Comparison of ENCODE assay signal across 8 mouse cellular contexts in the genomic region with DNA sequence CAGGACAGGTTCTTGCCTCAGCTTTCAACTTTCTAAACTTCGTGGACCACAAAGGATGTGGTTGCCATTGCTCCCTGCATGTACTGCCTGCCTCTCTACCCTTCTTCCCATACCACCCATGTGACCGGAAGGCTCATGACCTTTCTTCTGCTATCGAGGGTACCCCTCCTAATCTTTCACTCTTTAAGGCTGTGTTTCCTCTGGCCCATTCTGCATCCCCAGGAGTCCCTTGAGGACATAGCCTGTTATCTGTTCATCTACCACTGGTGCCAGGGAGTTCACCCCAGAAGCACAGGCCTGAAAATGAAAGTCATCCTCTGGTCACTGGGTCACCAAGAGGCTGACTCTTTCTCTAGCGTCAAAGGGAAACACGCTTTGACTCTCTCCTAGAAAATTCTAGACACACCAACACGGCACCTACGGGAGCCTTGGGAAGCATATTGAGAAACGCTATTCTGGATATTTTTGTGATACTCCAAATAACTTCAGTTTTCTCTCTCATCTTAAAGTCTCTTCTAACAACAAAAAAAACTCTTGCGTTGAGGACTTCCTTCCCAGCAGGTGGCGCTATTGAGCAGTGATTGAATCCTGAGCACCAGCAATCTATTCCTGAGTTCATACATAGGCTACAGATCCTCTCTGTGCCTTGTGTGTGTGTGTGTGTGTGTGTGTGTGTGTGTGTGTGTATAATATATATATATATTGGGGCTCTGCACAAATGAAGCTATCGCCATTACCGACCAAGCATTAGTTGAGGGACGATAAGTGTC. TPM values are rescaled to one million over a fixed set of nuclear protein-coding genes. Genes with fewer than 3 reads are reported as not detected.
DNase-seq lines count a peak whose midpoint lies in the region; ATAC-seq and TF ChIP-seq lines count a peak whose summit lies in the region.

No protein-coding gene starts in this region.

- TF ChIP-seq EP300 in stomach, postnatal 0 days (optimal IDR thresholded peaks at IDR 0.05): no peak

- no peak for TF ChIP-seq POLR2A in kidney, adult 2 months (IDR thresholded peaks at IDR 0.05; ENCODE audit: low read depth, low read length)

- no peak overlapping the region for H3K4me2 ChIP-seq in forebrain, embryonic 16.5 days (ENCODE audit: low read length)
- no peak overlapping the region for H3K4me2 ChIP-seq in liver, embryonic 13.5 days
- no peak overlapping the region for H3K4me2 ChIP-seq in stomach, postnatal 0 days (replicated peaks; ENCODE audit: low read depth)

- H3K4me1 ChIP-seq in kidney, adult 2 months (ENCODE audit: control insufficient read depth, insufficient read depth, low read length): no peaks in the 10 kb centered on the region
- peaks cover 15% of the 10 kb centered on the region; the same call in 1 of the 2 replicates for H3K4me1 ChIP-seq in forebrain, embryonic 16.5 days (replicated peaks; ENCODE audit: control insufficient read depth, insufficient read depth, low read length)
- no peaks in the 10 kb centered on the region for H3K4me1 ChIP-seq in liver, embryonic 13.5 days (replicated peaks)
- H3K4me1 ChIP-seq in stomach, postnatal 0 days (replicated peaks; ENCODE audit: control insufficient read depth, insufficient read depth): no peaks in the 10 kb centered on the region

- H3K27me3 ChIP-seq in kidney, adult 2 months (replicated peaks; ENCODE audit: control insufficient read depth, insufficient read depth, low read length): no peaks in the 10 kb centered on the region; the same call in 1 of the 2 replicates
- no peaks in the 10 kb centered on the region for H3K27me3 ChIP-seq in forebrain, embryonic 16.5 days (replicated peaks; ENCODE audit: control insufficient read depth, insufficient read depth, low read length)
- no peaks in the 10 kb centered on the region for H3K27me3 ChIP-seq in liver, embryonic 13.5 days
- H3K27me3 ChIP-seq in stomach, postnatal 0 days (ENCODE audit: control insufficient read depth, insufficient read depth, low read length): no peaks in the 10 kb centered on the region

- DNase-seq in kidney, adult 2 months: peak; percentile 62
- no peak for DNase-seq in kidney, adult 11 months
- DNase-seq in c-Kit-positive CD71-positive TER-119-negative erythroid progenitor cells, embryonic 14.5 days (ENCODE audit: low read depth): peak; percentile 60
- DNase-seq in liver, embryonic 13.5 days: peak; percentile 12
- DNase-seq in naive thymus-derived CD4-positive, alpha-beta T cell, adult 2 months (ENCODE audit: low read depth): peak; percentile 89
- peak; percentile 75 for DNase-seq in stomach, postnatal 0 days (ENCODE audit: low spot score)

- H3K27ac ChIP-seq in kidney, adult 2 months (ENCODE audit: insufficient read depth, low read depth, low read length): no peak overlapping the region
- no peak overlapping the region for H3K27ac ChIP-seq in forebrain, embryonic 16.5 days (ENCODE audit: low read length)
- no peak overlapping the region for H3K27ac ChIP-seq in liver, embryonic 13.5 days
- no peak overlapping the region for H3K27ac ChIP-seq in stomach, postnatal 0 days (replicated peaks)

- peak; percentile 70 for ATAC-seq in forebrain, embryonic 16.5 days
- peak; percentile 83 for ATAC-seq in inflammation-experienced regulatory T-cells, adult 6 months
- ATAC-seq in liver, embryonic 13.5 days (ENCODE audit: low read depth): no peak
- ATAC-seq in stomach, postnatal 0 days (ENCODE audit: low FRiP score, low TSS enrichment): no peak

- H3K36me3 ChIP-seq in kidney, adult 2 months (ENCODE audit: control insufficient read depth, insufficient read depth, low read length): no peaks in the 10 kb centered on the region
- no peaks in the 10 kb centered on the region for H3K36me3 ChIP-seq in forebrain, embryonic 16.5 days (ENCODE audit: control insufficient read depth, insufficient read depth)
- no peaks in the 10 kb centered on the region for H3K36me3 ChIP-seq in liver, embryonic 13.5 days
- no peaks in the 10 kb centered on the region for H3K36me3 ChIP-seq in stomach, postnatal 0 days (ENCODE audit: control insufficient read depth, insufficient read depth, low read length)

- peak; percentile 64 for TF ChIP-seq CTCF in kidney, adult 2 months (conservative IDR thresholded peaks at IDR 0.05; ENCODE audit: insufficient read depth, insufficient read length, low read depth, low read length)
- TF ChIP-seq CTCF in stomach, postnatal 0 days (IDR thresholded peaks at IDR 0.05; ENCODE audit: low read depth): peak; percentile 91

- H3K9ac ChIP-seq in forebrain, embryonic 16.5 days (replicated peaks; ENCODE audit: low read depth, low read length): no peak overlapping the region
- no peak overlapping the region for H3K9ac ChIP-seq in liver, embryonic 13.5 days
- H3K9ac ChIP-seq in stomach, postnatal 0 days (ENCODE audit: low read length): no peak overlapping the region

- H3K4me3 ChIP-seq in kidney, adult 2 months (ENCODE audit: insufficient read depth, low read depth, low read length): no peak overlapping the region
- no peak overlapping the region for H3K4me3 ChIP-seq in forebrain, embryonic 16.5 days (replicated peaks; ENCODE audit: low read length)
- no peak overlapping the region for H3K4me3 ChIP-seq in liver, embryonic 13.5 days (replicated peaks)
- H3K4me3 ChIP-seq in stomach, postnatal 0 days (ENCODE audit: low read depth, low read length): no peak overlapping the region

- no peaks in the 10 kb centered on the region for H3K9me3 ChIP-seq in forebrain, embryonic 16.5 days (ENCODE audit: control insufficient read depth, low read length)
- H3K9me3 ChIP-seq in liver, embryonic 13.5 days (replicated peaks): no peaks in the 10 kb centered on the region
- H3K9me3 ChIP-seq in stomach, postnatal 0 days (ENCODE audit: control insufficient read depth, low read length): no peaks in the 10 kb centered on the region

- 36% methylated on average over 13 of the region's 13 CpGs for WGBS in kidney, adult 2 months
- WGBS in forebrain, embryonic 16.5 days: 41% methylated on average over 13 of the region's 13 CpGs
- WGBS in liver, embryonic 13.5 days (ENCODE audit: insufficient replicate concordance): 32% methylated on average over 13 of the region's 13 CpGs
- WGBS in stomach, postnatal 0 days: 41% methylated on average over 13 of the region's 13 CpGs

RNA-seq across cellular contexts. Expression of gene 2410004P03Rik, which starts 21.4 kb away (rescaled TPM):
- 0.02 TPM in 1 of 2 replicates, not detected in the other for polyA plus RNA-seq in kidney, adult 2 months (2012; rRNA removed)
- polyA plus RNA-seq in forebrain, embryonic 16.5 days (2015; fragmentation: Nextera tagmentation; extraction: Ambion mirVana): 3.0 and 4.3 TPM in 2 replicates
- polyA plus RNA-seq in inflammation-experienced regulatory T-cells, adult 6 months (2017; shearing (Covaris generic)): 1 to 10 TPM in 2 of 3 experiments, under 1 TPM in 1; 0.94 to 1.6 (median 1.5) TPM
- 0.14 and 0.16 TPM in 2 replicates for polyA plus RNA-seq in liver, embryonic 13.5 days (2015; fragmentation: Nextera tagmentation; extraction: Ambion mirVana)
- polyA plus RNA-seq in stomach, postnatal 0 days (2015; fragmentation: Nextera tagmentation; extraction: Ambion mirVana): 0.29 and 0.38 TPM in 2 replicates

RNA-seq across cellular contexts. Expression of gene Pqlc3, which starts 32.7 kb away (rescaled TPM):
- 9.0 and 11.8 TPM in 2 replicates for polyA plus RNA-seq in kidney, adult 2 months (2012; rRNA removed)
- 1.5 and 1.8 TPM in 2 replicates for polyA plus RNA-seq in forebrain, embryonic 16.5 days (2015; fragmentation: Nextera tagmentation; extraction: Ambion mirVana)
- polyA plus RNA-seq in inflammation-experienced regulatory T-cells, adult 6 months (2017; shearing (Covaris generic)): 100 to 1,000 TPM in 1 of 3 experiments, 10 to 100 TPM in 2; 57.2 to 116 (median 62.2) TPM
- 5.5 and 5.7 TPM in 2 replicates for polyA plus RNA-seq in liver, embryonic 13.5 days (2015; fragmentation: Nextera tagmentation; extraction: Ambion mirVana)
- 22.5 and 22.9 TPM in 2 replicates for polyA plus RNA-seq in stomach, postnatal 0 days (2015; fragmentation: Nextera tagmentation; extraction: Ambion mirVana)

Comparison
In these comparisons a context has a peak if more than half of its experiments do, and no peak if none do; other contexts are left out.
1. ATAC-seq: peak in forebrain, embryonic 16.5 days (single experiment) and inflammation-experienced regulatory T-cells, adult 6 months (single experiment); none in liver, embryonic 13.5 days (single experiment) and stomach, postnatal 0 days (single experiment).